Mouse (Mus musculus) small intestine, adult 2 months (tissue): ENCODE measurements around the gene Dera. TPM values are rescaled to one million over a fixed set of nuclear protein-coding genes. Genes with fewer than 3 reads are reported as not detected.

Experiments
- H3K27ac ChIP-seq: fragments of 200-500 bp; 2 replicates; pipeline ENCODE4 v1.5.1; 2012; ENCODE audit warnings: low read depth, low read length, control low read depth, inconsistent platforms; ENCODE audit not compliant: insufficient read depth
- H3K27me3 ChIP-seq: fragments of 200-500 bp; 2 replicates; pipeline ENCODE4 v1.6.1; 2012; ENCODE audit warnings: mild to moderate bottlenecking, moderate library complexity, low read length, inconsistent platforms; ENCODE audit not compliant: control insufficient read depth, insufficient read depth
- H3K36me3 ChIP-seq: fragments of 200-500 bp; 2 replicates; pipeline ENCODE4 v1.6.1; 2012; ENCODE audit warnings: mild to moderate bottlenecking, low read length, control low read depth, inconsistent platforms; ENCODE audit not compliant: control insufficient read depth, insufficient read depth
- H3K4me1 ChIP-seq: fragments of 200-500 bp; 2 replicates; pipeline ENCODE4 v1.6.1; 2012; ENCODE audit warnings: low read length, inconsistent platforms, mixed read lengths; ENCODE audit not compliant: control insufficient read depth, insufficient read depth, insufficient read length
- H3K4me3 ChIP-seq: fragments of 200-500 bp; 2 replicates; pipeline ENCODE4 v1.5.1; 2012; ENCODE audit warnings: low read depth, mild to moderate bottlenecking, control low read depth, inconsistent platforms, low read length, moderate library complexity
- CTCF ChIP-seq: fragments of 200-500 bp; IDR thresholded peaks from 2 replicates; pipeline ENCODE4 v1.5.1; 2012; ENCODE audit warnings: low read depth, mild to moderate bottlenecking, control low read depth, inconsistent platforms, low read length, moderate library complexity, mixed read lengths; ENCODE audit not compliant: insufficient replicate concordance, insufficient read length; ENCODE audit errors: extremely low read depth
- POLR2A ChIP-seq: fragments of 200-500 bp; IDR thresholded peaks from 2 replicates; pipeline ENCODE4 v1.6.1; 2012; ENCODE audit warnings: low read depth, mild to moderate bottlenecking, control low read depth, inconsistent platforms, low read length, moderate library complexity
- WGBS: fragments of 180-500 bp; shearing (Covaris S2); methylation state at CpG from one replicate; pipeline ENCODE4 v1.1.7; 2018; 5-methylcytosine and 5-hydroxymethylcytosine counted together
- polyA plus RNA-seq: library from polyadenylated mRNA; depleted of rRNA; stranded (reverse); fragments of >200 nt; gene quantifications from 2 replicates; pipeline ENCODE4 v1.2.3, GENCODE M21; 2012

The Dera gene
- polyA plus RNA-seq, 1 experiment, result 23.9 TPM

GRCm38 (mm10) chr6:137773637-137774028 is 19.3 kb downstream of the Dera start:
- H3K27ac ChIP-seq, result no peak overlapping the region
- H3K36me3 ChIP-seq, result peaks cover 3% of the 10 kb centered on the region
- no peak overlapping the region for H3K4me3 ChIP-seq
- H3K27me3 ChIP-seq, result no peaks in the 10 kb centered on the region
- no peak for TF ChIP-seq POLR2A
- TF ChIP-seq CTCF, result no peak
- WGBS, result 78% methylated on average over 6 of the region's 6 CpGs
- H3K4me1 ChIP-seq, result no peaks in the 10 kb centered on the region

GRCm38 (mm10) chr6:137774166-137774565 is 19.8 kb downstream of the Dera start:
- no peak overlapping the region for H3K4me3 ChIP-seq
- no peaks in the 10 kb centered on the region for H3K4me1 ChIP-seq
- no peaks in the 10 kb centered on the region for H3K27me3 ChIP-seq
- H3K36me3 ChIP-seq, result peaks cover 5% of the 10 kb centered on the region
- 92% methylated on average over 13 of the region's 13 CpGs for WGBS
- no peak for TF ChIP-seq POLR2A
- TF ChIP-seq CTCF, result no peak
- no peak overlapping the region for H3K27ac ChIP-seq

GRCm38 (mm10) chr6:137775159-137775558 is 20.8 kb downstream of the Dera start:
- 89% methylated on average over 8 of the region's 8 CpGs for WGBS

GRCm38 (mm10) chr6:137776981-137777380 is 22.6 kb downstream of the Dera start:
- no peak overlapping the region for H3K27ac ChIP-seq
- H3K4me1 ChIP-seq, result no peaks in the 10 kb centered on the region
- H3K36me3 ChIP-seq, result peaks cover 19% of the 10 kb centered on the region
- TF ChIP-seq POLR2A, result no peak
- TF ChIP-seq CTCF, result no peak
- H3K4me3 ChIP-seq, result no peak overlapping the region
- H3K27me3 ChIP-seq, result no peaks in the 10 kb centered on the region
- 77% methylated on average over 8 of the region's 8 CpGs for WGBS

More at GRCm38 (mm10) chr6:137775159-137775558, 20.8 kb downstream of the Dera start:
- Histone ChIP-seq H3K36me3 (peaks cover 11% of the 10 kb centered on the region), H3K4me1 (no peaks in the 10 kb centered on the region), H3K27me3 (no peaks in the 10 kb centered on the region), H3K27ac (no peak overlapping the region), H3K4me3 (no peak overlapping the region)
- TF ChIP-seq CTCF (no peak), POLR2A (no peak)

- no peak for TF ChIP-seq CTCF
- TF ChIP-seq POLR2A, result no peak
- Histone ChIP-seq H3K4me3 (no peak overlapping the region), H3K27me3 (no peaks in the 10 kb centered on the region), H3K4me1 (no peaks in the 10 kb centered on the region), H3K36me3 (peaks cover 44% of the 10 kb centered on the region), H3K27ac (no peak overlapping the region)
- WGBS, result 70% methylated on average over 7 of the region's 7 CpGs
Observed at GRCm38 (mm10) chr6:137783899-137784637, 29.7 kb downstream of the Dera start.

GRCm38 (mm10) chr6:137788976-137789590 is 34.7 kb downstream of the Dera start:
- TF ChIP-seq POLR2A, result no peak
- TF ChIP-seq CTCF, result no peak
- H3K4me3 ChIP-seq, result no peak overlapping the region
- no peaks in the 10 kb centered on the region for H3K4me1 ChIP-seq
- H3K27ac ChIP-seq, result no peak overlapping the region
- WGBS, result 80% methylated on average over 9 of the region's 9 CpGs
- H3K27me3 ChIP-seq, result no peaks in the 10 kb centered on the region
- H3K36me3 ChIP-seq, result peaks cover 31% of the 10 kb centered on the region

GRCm38 (mm10) chr6:137789658-137790057 is 35.3 kb downstream of the Dera start:
- Histone ChIP-seq H3K36me3 (peaks cover 28% of the 10 kb centered on the region), H3K4me3 (no peak overlapping the region), H3K4me1 (no peaks in the 10 kb centered on the region), H3K27ac (no peak overlapping the region), H3K27me3 (no peaks in the 10 kb centered on the region)
- TF ChIP-seq POLR2A (no peak), CTCF (no peak)
- WGBS, result 41% methylated on average over 2 of the region's 2 CpGs

GRCm38 (mm10) chr6:137795494-137795893 is 41.1 kb downstream of the Dera start:
- H3K36me3 ChIP-seq, result peaks cover 38% of the 10 kb centered on the region
- H3K4me3 ChIP-seq, result no peak overlapping the region
- H3K27ac ChIP-seq, result no peak overlapping the region
- no peak for TF ChIP-seq CTCF
- no peak for TF ChIP-seq POLR2A
- 66% methylated on average over 2 of the region's 2 CpGs for WGBS
- H3K4me1 ChIP-seq, result no peaks in the 10 kb centered on the region
- no peaks in the 10 kb centered on the region for H3K27me3 ChIP-seq
